Mouse (Mus musculus) erythroid progenitor cell, adult 5-6 weeks (primary cell): ENCODE measurements around the gene Sell. TPM values are rescaled to one million over a fixed set of nuclear protein-coding genes. Genes with fewer than 3 reads are reported as not detected.

Experiments
- ATAC-seq: replicated peaks from 2 replicates; pipeline ENCODE4 v1.8.0; 2016; ENCODE audit warnings: moderate number of reproducible peaks, mild to moderate bottlenecking, moderate TSS enrichment, inconsistent platforms; ENCODE audit not compliant: poor library complexity, low FRiP score, severe bottlenecking
- total RNA-seq, 2 experiments: library from RNA; stranded (forward) in 1 of 2; stranded (reverse) in 1 of 2; fragments of 150-400 nt in 1 of 2; fragments of 186-747, 209-891 nt in 1 of 2; gene quantifications; 2 replicates each; pipeline versions ENCODE4 v1.2.3 to v1.2.4; 2015 to 2017; ENCODE audit warnings: low replicate concordance in 2 of 2

Sell gene
- total RNA-seq, 2 experiments from 2014 or later, result 15.9 to 52.0 TPM

DNA sequence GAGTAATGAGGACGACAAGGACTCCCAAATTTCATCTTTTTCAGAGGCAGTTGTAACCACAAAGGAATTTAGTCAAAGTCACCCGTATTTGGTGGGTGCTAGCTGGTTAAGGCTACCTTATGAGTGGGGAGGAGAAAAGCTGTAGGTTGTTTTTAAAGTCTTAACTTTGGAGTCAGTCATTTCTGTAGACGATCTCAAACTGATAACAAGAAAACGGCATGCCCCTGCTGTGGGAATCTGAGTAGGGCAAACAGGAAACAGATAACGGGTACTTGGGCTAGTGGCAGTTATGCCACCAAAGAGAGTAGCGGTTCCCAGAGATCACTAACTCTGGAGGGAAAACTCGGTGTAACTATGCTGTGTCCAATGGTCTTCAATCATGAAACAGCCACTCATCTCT lies 12.0 kb downstream of the Sell start:
- ATAC-seq, result no peak

GRCm38 (mm10) chr1:164074606-164075140 lies 12.9 kb downstream of the Sell start:
- no peak for ATAC-seq

DNA sequence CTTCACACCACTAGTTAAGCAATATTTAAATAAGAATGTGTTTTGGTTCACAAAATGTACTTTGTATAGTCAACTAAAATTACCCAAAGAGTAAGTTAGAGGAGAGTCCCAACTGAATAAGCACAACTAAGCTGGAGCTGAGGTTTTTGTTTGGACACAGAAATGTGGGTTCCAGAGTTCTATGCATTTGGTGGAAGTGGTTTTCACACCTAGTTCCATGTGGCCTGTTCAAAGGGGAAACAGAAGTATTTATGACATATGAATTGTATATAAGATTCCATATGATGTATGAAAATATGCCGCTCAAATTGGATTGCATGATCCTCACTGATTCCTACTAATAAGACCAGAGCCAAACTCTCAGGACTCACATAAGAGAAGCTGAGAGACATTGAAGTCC lies 13.6 kb downstream of the Sell start:
- ATAC-seq, result no peak

DNA sequence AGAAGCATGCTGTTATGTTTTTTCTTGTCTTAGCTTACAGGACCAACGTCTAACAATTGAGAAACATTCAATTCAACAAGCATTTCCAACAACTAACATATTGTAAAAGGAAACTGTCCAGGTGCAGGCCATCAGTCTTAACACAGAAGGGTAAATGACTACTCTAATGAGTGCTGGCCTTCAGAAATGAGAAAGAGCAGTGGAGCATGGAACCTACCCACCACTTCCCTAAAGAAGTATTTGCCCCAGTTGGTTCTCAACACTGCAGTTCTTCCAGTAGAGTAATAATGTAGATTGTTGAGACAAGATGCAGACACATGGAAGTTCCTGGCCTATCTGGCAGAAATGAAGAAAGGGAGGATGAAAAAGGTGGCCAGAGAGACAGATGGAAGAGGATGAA lies 14.7 kb downstream of the Sell start:
- no peak for ATAC-seq

DNA sequence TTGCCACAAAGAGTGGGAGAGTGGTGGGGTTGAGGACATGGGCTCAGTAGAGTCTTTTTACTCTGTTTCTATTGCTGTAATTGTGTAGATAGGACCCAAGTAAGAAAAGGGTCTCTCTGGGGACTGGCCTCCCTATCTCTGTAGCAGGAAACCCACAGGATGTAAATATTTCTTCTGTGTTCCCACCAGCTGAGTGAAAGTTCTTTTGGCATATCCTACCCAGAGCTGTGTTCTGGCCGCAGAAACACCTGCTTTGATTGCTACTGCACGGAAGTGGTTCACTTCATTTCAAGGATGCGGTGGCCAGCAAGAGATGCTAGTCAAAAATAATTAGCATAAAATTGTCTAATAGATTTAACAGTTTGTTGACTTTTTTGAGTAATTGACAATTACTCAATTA lies 15.2 kb downstream of the Sell start:
- no peak for ATAC-seq

DNA sequence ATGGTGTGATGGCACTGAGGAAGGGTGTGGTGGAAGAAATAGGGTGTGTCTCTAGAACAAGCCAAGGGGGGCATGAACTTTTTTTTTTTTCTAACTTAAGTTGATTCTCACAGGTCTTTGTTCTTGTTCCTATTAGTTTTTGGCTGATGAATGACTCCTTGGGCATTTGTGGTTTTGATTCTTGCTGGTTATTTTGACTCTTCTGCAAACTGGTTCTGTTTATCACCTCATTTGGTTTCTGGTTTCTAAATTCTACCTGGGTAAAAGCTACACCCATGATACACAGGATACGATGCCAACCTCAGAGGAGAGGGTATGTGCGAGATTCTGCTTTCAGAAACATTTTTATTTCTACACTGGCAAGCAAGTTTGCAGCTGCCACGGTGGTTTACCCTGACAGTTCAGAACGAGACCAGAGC lies 16.6 kb downstream of the Sell start:
- no peak for ATAC-seq

GRCm38 (mm10) chr1:164079091-164079490 lies 17.3 kb downstream of the Sell start:
- no peak for ATAC-seq

- no peak for ATAC-seq
These were observed 21.3 kb downstream of the Sell start for GRCm38 (mm10) chr1:164083046-164083445.

GRCm38 (mm10) chr1:164086797-164087196 lies 25.0 kb downstream of the Sell start:
- no peak for ATAC-seq

GRCm38 (mm10) chr1:164087872-164088271 lies 26.1 kb downstream of the Sell start:
- no peak for ATAC-seq

DNA sequence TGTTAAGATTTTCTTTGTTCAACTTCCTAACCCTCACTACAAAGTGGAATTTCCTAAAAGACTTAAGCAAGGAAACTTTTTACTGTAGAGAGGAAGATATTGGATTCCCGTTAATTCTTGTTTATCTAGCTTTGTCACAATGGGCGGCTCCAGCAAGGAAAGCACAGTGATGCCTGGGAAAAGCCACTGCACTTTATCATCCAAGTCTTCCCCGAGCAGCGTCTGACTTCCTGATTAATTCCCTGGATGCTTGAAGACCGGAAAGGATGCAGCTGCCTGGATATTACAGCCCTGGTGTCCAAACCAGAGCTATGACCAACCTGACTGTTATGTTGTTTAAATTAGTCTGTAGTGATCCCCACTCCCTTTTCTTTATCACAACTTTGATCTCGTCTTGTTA lies 35.0 kb downstream of the Sell start:
- no peak for ATAC-seq

- no peak for ATAC-seq
These were observed 36.1 kb downstream of the Sell start for GRCm38 (mm10) chr1:164097911-164098310.

DNA sequence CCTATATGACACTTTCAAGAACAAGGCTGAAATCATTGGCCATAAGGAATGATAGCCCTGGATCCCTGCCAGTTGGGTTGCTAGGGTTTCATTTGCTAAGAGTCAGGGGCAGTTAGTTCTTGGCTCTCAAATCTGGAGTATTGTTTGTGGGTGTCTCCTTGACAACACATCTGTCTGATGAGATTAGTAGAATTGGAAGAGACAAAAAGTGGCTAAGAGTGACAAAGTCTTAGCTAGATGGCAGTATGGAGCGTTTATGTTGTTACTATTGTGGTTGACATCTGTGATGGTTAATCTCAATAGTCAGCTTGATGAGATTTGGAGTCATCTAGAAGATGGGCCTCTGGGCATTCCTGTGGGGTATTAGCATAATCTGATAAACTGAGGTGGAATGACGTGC lies 36.6 kb downstream of the Sell start:
- ATAC-seq, result no peak

DNA sequence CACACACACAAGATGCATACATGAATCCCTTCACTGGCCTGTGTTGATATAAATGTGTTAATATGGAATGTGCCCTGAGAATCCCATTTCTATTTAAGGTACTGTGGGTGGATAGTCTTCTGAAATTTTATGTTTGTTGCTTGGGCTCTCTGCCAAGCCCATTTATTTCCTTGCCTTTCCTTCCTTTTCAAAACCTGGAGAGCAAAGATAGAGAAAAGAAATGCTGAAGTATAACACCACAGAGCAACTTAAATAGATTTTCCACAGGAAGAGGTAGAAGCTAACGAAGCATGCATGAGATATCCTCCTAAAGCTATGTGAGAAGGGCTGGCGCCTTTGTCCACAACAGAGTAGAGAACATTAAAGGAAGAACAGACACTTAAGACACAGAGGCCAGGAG lies 48.0 kb downstream of the Sell start:
- ATAC-seq, result no peak

- no peak for ATAC-seq
These were observed 49.0 kb downstream of the Sell start for GRCm38 (mm10) chr1:164110591-164111329.

DNA sequence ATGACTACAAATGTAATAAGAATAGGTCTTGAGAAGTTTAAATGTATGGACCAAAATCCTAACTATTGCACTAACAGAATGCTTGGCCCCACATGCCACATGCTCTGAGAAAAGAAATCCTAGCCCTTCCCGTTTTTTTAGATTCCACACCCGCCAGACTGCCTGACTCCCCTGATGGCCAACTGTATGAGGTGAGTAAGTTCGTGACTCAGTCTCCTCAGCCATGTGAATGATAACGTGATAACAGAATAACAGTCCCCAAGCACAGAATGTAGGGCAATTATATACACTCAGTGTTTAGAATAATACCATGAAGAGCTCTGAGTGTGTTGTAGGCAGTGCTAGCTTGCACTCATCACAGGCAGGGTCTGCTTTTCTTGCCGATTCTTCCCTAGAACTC lies 52.5 kb downstream of the Sell start:
- ATAC-seq, result no peak

- ATAC-seq, result no peak
These were observed 53.2 kb downstream of the Sell start, which contains the start of gene Selp for GRCm38 (mm10) chr1:164114947-164115493. TSS of gene Selp (plus strand) at chr1:164115264.

DNA sequence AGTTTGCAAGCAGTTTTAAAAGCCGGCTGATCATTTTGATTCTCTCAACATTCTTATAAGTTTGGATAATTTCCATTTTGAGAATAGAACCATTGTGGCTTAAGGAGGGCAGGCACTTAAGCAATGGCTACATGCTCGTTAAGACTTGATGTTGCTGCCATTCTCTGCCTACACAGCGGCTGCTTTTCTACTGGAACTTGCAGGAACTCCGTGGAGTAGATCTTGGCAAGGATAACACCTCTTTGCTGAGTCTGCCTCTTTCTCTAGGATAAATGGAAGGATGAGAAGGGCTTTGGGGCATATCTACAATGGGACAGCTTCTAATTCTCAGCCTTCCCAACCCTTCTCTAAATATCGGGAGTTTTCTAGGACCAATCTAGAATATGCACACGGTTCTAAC lies 53.9 kb downstream of the Sell start:
- ATAC-seq, result no peak

GRCm38 (mm10) chr1:164117869-164118268 lies 56.1 kb downstream of the Sell start:
- ATAC-seq, result no peak

DNA sequence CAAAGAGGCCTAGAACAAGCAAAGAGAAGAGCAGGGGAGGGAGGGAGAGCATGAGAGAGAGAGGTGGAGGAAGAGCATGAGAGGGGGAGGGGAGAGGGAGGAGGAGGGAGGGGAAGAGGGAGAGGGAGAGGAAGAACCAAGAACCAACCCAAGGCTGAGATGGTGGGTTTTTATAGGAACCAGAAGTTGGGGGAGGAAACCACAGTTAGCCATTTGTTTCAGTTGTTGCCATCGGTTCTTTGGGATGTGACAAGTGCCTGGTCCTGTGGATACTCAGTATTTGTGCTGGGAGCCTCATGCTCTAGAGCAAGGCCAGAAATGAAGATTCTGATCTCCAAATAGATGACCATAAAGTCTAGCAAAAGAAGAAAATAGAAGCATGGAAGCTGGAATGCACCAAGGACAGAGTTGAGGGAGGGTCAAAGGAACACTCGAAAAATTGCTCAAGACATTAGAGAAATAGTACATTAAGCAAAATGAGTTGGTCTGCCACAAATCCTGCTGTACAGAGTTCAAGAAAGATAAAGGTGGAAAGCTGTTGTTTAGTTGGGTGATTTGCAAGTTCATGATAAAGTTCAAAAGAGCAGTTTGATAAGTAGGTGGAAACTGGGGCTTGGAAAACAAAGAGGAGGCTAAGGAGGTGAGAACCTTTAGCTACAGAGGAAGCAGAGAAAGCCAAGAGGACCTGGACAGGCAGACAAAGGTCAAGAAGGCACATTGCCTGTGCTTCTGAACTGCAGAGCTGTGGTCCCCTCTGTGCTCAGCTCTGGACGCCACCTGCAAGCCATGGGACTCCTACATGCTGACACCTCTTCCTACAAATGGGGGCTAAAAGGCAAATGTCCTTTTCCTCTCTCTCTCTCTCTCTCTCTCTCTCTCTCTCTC lies 58.4 kb downstream of the Sell start:
- no peak for ATAC-seq

GRCm38 (mm10) chr1:164120777-164121158 lies 59.0 kb downstream of the Sell start:
- ATAC-seq, result no peak
